Mouse (Mus musculus): ENCODE results near the gene Smpd4.

DNA sequence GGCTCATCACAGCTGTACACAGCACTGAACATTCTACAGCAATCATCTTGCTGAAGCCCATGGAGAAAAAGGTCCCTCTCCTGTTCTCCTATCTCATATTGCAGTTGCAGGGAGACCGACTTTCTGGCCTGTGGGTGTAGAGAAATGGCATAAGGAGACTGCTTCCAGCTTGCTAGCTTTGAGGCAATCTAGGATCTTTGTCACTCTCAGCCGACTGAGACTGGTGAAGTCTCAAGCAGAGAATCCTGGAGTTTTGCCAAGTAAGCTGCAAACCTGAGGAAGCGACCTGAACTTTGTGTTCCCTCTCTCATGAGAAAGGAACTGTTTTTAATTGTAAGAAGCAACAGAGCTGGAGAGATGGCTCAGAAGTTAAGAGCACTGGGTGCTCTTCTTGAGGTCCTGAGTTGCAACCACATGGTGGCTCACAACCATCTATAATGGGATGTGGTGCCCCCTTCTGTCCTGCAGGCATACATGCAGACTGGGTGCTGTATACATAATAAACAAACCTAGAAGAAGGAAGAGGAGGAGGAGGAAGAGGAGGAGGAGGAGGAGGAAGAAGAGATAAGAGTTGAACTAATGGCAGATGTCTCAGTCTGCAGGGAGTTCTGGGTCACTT, 18.1 kb upstream of the Smpd4 start:
- TF ChIP-seq CTCF (IDR thresholded peaks at IDR 0.05; ENCODE audit: low read depth) (peak; percentile 52), EP300 (IDR thresholded peaks at IDR 0.05; ENCODE audit: low read depth) (no peak)
